Mouse (Mus musculus) urinary bladder, postnatal 36 days (tissue): Measurements from ENCODE around the gene R3hcc1l.

Experiments used
- DNase-seq, 2 experiments: peaks; one replicate each; pipeline ENCODE4 v3.0.0; 2022; ENCODE audit warnings: low spot score in 2 of 2, mixed read lengths in 1 of 2

Gene R3hcc1l

DNA sequence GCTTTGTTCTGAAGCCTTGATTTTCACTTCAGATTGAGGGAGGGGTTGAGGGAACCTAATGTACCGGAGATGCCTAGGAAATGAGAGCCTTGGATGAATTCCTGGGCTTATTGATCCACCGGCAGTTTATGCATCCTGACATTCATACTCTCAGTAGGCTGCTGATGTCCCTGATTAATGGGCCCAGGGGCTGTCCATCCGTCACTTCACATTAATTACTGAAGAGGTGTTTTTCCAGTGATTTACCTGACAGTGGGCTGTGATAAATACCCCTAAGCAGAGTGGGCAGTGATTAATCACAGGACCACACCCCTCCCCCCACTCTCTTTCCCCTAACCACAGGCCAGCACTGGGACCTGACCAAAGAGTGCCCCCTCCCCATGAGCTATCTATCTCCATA, 22.1 kb downstream of the R3hcc1l start:
- DNase-seq: no peak

DNA sequence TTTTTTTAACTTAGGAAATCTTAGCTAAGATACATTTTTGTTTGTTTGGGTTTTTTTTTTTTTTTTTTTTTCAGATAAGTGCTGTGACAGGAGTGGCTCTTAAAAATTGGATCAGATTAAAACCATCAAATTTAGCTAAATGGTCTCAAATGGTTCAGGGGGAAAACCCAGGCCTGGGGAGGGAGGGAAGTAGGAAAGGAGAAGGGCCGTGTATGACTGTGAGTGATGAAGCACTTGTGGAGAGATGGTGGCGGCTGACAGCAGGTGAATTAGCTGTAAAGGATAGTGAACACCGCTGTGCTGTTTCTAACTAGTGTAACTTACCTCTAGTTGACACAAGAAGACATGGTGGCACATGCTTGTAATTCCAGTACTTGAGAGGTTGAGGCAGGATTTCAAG, 40.1 kb downstream of the R3hcc1l start:
- no peak for DNase-seq

- no peak for DNase-seq
These were observed 43.4 kb downstream of the R3hcc1l start for GRCm38 (mm10) chr19:42561991-42562390.

GRCm38 (mm10) chr19:42562981-42563380, 44.4 kb downstream of the R3hcc1l start:
- DNase-seq: no peak

GRCm38 (mm10) chr19:42563726-42564270, 45.2 kb downstream of the R3hcc1l start:
- DNase-seq: no peak

- DNase-seq: peak in 1 of 2 experiments; percentile 16
These were observed 47.9 kb downstream of the R3hcc1l start for GRCm38 (mm10) chr19:42566283-42567019.

DNA sequence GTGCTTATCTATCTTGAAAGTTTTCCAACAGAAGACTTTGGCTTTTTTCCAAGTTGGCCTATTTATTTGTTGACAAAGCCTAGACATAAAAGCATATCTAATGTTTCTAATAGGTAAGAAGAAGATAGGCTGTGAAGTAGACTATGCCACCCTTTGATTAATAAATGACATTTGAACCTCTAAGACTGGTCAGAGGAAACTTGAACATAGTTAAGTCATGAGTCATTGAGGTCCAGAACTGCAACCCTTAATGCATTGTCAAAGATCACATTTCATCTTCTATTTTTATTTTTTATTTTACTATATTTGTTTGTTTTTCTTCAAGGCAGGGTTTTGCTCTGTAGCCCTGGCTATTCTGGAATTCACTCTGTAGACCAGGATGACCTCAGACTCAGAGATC, 48.5 kb downstream of the R3hcc1l start:
- no peak for DNase-seq

- no peak for DNase-seq
These were observed 50.5 kb downstream of the R3hcc1l start for GRCm38 (mm10) chr19:42569076-42569475.

DNA sequence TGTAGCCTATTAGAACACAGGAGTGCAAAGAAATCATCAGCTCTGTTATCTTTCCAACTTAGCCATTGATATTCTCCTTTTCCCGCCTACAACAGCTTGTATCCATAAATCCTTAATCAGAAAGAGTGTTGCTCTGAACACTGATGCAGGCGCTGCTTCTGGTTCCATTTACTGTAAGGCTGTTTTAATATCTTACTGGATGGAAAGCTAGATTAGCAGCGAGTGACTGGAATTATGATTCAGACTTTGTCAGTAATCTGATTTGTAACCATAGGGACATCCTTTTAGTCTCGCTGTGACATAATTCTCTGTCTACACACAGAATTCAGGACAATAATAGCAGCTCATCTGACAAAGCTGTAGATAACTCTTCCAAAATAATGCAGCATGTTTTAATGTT, 52.7 kb downstream of the R3hcc1l start:
- no peak for DNase-seq

DNA sequence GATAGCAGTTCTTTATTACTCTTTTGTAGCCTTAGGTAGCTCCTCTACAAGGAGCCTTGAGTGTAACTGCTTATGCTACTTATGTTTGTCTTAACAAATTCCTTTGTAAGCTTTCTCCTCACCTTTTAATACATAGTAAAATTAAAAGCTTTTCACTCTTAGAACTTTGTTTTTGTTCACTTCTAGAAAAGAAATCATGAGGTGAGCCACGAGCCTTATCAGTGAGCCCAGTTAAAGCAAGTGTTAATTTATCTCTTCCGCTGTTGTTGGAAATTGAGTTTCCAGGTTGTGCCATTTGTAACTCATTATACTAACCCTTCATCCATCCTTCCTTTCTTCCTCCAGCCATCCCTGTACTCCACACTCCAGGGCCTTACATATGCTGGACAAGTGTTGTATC, 56.8 kb downstream of the R3hcc1l start:
- DNase-seq: no peak

DNA sequence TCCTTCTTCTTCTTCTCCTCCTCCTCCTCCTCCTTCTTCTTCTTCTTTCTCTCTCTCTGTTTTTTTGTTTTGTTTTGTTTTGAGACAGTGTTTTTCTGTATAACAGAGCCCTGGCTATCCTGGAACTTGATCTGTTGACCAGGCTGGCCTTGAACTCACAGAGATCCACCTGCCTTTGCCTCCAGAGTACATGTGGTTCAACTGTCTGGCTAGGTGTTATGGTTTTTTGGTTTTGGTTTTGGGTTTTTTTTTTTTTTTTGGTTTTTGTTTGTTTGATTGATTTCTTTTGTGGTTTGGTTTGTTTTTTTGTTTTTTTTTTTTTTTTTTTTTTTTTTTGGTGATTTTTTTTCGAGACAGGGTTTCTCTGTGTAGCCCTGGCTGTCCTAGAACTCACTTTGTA, 58.3 kb downstream of the R3hcc1l start:
- DNase-seq: no peak

GRCm38 (mm10) chr19:42578631-42579030, 60.1 kb downstream of the R3hcc1l start:
- no peak for DNase-seq

DNA sequence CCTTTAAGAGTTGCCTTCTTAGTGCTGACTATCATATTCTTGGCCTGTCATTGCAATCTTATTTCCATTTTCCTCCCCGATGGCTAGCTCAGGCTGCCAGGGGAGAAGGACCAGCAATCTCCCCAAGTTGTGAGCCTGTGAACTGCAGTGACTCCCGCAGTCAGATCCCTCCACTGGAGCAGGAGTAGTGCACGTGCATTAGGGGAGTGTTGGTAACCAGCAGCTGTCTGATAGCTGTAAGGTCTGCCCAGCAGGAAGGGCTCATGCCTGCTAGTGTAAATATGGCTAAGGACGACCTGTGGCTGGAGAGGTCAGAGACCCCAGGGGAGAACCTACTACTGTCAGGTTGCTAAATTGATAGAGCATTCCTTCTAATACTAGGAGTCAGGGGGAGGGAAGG, 62.1 kb downstream of the R3hcc1l start:
- DNase-seq: no peak

DNA sequence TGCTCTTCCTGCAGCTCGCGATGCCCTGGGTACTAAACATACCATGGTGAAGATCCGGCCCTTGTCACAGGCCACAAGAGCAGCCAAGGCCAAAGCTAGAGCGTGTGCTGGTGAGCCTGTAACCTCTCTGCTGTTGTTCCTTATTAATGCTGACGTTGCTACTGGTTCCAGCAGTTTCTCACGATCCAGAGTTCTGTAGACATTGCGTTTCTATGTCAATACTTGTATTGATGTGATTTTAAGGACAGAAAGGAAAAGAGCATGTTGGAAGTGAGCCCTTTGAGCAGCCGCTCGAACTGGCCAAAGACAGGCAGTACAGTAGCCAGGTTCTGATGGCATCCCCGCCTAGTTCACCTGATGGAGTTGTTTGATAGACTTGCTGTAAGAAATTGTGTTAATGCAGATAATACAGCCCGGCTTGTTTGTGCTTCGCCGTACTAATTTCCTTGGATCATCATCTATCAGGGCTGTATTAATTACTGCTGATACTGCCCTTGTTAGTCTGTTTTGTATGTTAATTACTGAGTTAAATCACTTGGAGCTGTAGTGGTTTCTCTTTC, 64.3 kb downstream of the R3hcc1l start:
- DNase-seq: no peak

- no peak for DNase-seq
These were observed 65.1 kb downstream of the R3hcc1l start for GRCm38 (mm10) chr19:42583677-42584076.

DNA sequence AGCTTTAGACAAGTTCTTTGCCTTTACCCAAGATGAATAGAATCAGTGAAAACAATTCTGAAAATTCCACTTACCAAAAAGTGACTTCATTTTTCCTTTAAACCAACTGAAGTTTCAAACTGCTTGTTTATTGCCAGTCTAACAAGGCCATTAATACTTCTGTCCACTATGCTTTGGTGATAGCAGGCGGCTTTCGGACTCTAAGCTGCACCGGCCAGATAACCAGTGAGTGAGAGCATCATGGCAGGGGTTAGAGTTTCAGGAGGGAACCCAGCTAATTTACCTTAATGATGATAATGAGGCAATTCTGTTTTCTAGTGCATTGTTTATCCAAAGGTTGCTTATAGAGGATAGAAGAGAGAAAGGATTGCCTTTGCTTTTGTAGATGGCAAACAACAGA, 65.6 kb downstream of the R3hcc1l start:
- no peak for DNase-seq

DNA sequence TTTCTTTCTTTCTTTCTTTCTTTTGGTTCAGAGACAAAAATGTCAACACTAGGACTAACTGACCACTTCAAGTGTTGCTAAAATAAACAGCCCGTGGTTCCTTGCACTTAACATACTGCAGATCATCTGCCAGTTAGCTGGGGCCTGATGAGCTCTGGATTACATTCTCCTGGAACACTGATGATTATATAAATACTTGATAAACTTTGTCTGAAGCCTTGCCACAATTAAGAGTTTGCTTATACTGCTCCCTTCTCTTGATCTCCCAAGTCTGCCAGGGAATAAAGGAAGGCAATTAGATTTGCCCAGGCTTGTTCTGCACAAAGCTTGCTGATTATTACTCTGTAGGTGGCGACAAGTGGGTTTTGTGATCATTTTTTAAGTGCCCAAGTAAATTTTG, 69.1 kb downstream of the R3hcc1l start:
- DNase-seq: no peak

DNA sequence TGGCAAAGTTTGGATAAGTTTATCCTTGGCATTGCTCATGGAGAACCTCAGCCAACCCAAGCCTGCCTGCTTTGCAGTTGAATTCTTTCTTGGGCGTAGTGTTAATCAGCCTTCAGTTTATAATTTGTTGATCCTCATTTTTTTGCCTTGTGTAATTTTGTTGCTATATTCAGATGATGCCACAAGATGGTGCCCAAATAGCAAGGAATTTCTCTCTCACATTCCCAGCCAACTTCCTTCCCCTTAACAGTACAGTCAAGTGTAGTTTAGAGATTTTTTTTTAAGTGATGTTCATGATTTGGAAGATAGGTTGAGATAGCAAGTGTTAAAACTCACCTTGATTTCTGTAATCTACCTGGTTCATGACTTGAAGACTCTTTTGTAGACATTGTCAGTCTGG, 70.7 kb downstream of the R3hcc1l start:
- DNase-seq: no peak

GRCm38 (mm10) chr19:42591534-42591933, 73.0 kb downstream of the R3hcc1l start:
- DNase-seq: no peak

DNA sequence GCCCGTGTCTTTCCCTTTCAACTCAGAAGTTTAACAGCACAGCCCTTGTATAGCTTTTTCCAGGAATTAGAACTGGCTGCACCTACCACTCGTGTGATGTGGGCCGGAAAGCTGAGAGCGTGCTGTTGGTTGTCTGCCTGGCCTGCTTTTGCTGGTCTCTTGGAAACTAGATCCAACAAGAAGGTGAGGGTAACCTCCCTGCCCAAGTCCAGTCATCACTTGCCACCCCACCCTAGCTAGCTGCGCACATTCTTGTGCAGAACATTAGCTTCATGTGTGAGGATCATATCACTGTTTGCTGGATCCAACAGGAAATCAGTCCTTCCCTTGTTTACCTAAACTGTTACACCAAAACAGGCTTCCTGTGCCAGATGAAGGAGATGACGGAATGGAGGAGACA, 74.9 kb downstream of the R3hcc1l start:
- no peak for DNase-seq

- no peak for DNase-seq
These were observed 76.5 kb downstream of the R3hcc1l start for GRCm38 (mm10) chr19:42595066-42595465.

GRCm38 (mm10) chr19:42597286-42597685, 78.7 kb downstream of the R3hcc1l start:
- DNase-seq: no peak

- no peak for DNase-seq
These were observed 79.3 kb downstream of the R3hcc1l start for GRCm38 (mm10) chr19:42597896-42598295.
